Mouse (Mus musculus): ENCODE measurements around the gene Gm7138.
"Not testable (repeated sequence)": the region's sequence is repeated elsewhere in the genome, so short reads cannot be mapped to it uniquely, and the experiment has no call there.

The Gm7138 gene

DNA sequence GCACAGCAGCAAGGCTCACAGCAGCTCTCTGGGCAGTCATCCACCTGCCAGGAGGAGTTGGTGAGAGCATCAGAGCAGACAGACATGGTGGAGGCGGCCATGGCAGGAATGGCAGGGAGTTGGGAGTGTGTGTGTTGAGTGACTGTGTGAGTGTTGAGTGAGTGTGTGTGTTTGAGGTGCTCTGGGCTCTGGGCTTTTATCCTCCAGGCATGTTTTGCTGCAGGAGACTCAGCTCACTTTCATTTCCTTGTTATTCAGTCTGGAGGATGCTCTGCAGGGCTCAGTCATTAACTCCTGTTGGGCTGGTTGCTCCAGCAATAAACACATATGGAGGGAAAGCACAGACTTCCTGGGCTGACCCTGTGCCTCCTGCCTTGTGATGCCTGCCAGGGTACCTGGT, at the start of gene Gm7138:
Gene Gm7138, minus strand, starts transcription at position 101 of the 400 bp plus-strand sequence.
- in situ Hi-C loops (cut with MboI, MseI), result not testable (repeated sequence)

DNA sequence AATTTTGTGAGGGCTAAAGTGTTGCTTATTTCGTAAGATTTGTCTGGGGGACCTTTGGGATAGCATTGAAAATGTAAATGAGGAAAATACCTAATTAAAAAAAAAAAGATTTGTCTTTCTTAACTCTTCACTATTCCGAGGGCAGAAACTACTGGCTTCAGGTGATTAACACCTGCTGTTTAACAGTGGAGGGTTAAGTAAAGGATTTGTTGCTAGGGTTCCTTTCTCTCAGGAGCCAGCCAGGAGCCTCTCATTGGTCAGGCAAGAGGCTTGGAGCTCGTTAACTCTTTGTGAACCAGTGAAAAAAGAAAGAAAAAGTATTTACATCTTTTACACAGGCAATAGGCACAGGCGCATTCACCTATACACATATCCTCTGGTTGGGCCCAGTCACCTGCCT, 42.5 kb upstream of the Gm7138 start:
- in situ Hi-C loops (cut with MboI, MseI), result no loop called here

DNA sequence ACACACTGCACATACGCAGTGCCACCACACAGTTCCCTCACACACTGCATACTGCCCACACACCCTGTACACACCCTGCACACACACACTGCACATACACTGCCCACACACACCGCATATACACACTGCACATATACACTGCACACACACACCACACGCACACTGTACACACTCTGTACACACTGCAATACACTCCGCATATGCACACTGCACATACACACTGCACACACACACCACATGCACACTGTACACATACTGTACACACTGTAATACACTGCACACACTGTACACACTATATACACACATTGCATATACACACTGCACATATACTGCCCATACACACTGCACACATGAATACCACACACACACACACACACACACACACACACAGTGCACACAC, 41.8 kb upstream of the Gm7138 start:
- in situ Hi-C loops (cut with MboI, MseI), result no loop called here

DNA sequence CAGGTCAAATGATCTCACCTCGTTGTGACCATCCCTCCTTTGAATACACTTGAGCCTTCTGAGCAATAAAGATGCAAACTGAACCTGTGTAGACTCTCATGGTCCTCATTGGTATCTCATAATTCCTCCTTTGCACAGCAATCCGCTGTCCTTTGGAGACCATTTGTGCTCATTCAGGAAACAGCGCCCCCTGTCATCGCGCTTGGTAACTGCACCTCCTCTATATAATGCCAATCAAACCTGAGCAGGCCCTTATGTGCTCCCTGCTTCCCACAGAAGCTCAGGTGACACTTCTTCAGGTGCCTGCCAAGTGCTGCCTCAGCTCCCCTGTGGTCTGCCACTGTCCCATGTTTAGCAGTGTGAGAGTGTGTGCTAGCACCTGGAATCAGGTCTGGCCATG, 38.8 kb upstream of the Gm7138 start:
- in situ Hi-C loops (cut with MboI, MseI), result no loop called here

DNA sequence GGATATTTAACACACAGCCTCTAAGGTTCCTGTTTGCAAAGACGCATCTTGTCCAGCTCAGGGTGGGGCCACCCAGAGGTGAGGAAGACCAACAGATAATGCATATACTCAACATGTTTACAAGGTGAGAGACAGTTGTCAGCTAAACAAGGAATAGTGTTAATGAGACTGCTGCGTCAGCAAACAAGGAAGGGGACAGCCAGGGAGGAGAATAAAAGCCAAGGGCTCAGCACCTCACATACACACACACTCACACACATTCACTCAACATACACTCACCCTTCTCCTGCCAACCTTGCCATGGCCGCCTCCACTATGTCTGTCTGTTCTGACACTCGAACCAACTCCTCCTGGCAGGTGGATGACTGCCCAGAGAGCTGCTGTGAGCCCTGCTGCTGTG, 37.6 kb upstream of the Gm7138 start, which contains the start of gene Gm2696:
Gene Gm2696, plus strand, starts transcription at position 301 of the 400 bp plus-strand sequence.
- in situ Hi-C loops (cut with MboI, MseI), result no loop called here

DNA sequence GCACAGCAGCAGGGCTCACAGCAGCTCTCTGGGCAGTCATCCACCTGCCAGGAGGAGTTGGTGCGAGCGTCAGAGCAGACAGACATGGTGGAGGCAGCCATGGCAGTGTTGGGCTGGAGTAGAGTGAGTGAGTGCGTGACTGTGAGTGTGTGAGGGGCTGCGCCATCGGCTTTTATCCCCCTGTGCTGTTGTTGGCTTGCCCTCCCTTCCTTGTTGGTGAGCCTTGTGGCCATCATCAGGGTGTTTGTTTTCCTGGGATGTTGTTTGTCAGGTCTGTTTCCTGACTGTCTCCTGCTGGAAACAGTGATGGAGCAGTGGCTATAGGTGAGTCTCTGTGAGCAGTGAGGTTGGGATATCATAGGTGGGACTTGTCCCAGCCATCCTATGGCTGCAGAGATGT, 35.0 kb upstream of the Gm7138 start, which contains the start of gene Gm9507:
Gene Gm9507, minus strand, starts transcription at position 101 of the 400 bp plus-strand sequence.
- in situ Hi-C loops (cut with MboI, MseI), result no loop called here

DNA sequence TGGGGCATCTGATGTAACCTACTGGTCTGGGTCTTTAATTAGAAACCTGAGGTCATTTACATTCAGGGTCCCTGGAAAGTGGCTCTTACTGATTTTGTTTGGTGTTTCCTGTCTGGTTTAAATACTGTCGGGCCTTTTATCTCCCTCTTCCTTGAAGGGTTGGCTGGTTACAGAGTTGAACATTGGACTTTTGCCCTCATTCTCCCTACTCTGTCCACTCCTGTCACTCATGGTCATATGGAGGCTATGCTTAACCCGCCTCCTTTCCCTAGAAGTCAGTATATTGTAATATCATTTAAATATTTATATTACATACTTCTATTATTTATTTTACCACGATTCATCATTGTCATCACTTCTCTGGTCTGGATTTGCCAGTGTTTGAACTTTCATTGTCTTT, 27.4 kb upstream of the Gm7138 start:
- in situ Hi-C loops (cut with MboI, MseI), result no loop called here

DNA sequence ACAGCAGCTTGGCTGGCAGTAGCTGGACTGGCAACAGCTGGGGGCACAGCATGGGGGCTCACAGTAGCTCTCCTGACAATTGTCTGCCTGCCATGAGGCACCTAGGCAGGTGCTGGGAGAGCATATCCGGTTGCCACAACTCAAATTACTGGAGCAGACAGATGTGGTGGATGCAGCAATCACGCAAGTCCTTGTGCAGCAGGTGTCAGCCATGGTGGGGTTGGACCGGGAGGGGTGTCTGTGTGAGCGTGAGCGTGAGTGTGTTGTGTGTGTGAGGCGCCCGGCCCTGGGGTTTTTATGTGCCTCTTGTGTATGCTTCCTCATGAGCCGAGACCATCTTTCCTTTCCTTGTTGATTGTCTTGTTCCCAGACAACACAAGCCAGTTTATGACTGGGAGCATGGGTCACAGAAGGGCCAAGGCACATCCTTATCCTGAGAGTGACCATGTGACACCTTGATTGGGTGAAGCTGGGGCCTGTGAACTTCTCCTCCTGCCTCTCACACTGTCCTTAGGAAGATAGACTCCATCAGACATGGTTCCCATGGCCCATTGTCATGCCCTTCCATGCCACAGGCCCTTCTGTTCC, 22.3 kb upstream of the Gm7138 start, which contains the start of gene Gm19668:
Gene Gm19668, minus strand, starts transcription at position 213 of the 588 bp plus-strand sequence.
- in situ Hi-C loops (cut with MboI, MseI), result no loop called here

DNA sequence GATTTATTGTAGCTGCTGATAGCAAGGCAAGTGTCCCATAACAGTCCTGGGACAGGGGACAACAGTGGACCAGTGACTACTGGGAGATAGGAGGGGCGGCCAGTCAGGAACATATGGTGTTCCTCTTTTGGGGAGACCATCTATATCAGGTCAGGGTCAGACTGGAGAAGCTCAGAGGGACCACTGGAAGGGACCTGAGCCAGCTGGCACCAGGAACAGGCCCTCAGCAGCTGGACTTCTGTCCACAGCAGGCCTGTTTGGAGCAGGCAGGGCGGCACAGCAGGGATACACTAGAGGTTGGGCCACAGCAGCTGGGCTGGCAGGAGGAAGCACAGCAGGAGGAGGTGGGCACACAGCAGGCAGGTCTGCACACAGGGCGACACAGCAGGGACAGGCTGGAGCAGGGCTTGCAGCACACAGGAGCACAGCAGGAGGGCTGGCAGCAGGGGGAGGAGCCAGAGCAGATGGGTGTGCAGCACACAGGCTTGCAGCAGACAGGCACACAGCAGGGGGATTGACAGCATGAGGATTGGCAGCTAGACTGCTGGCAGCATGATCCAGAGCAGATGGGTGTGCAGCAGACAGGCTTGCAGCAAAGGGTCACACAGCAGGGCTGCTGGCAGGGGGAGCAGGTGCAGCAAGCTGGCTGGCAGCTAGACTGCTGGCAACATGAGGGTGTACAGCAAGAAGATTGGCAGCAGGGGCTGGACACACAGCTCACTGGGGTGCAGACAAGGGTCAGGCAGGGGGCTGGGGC, 21.6 kb upstream of the Gm7138 start:
- in situ Hi-C loops (cut with MboI, MseI), result not testable (repeated sequence)

DNA sequence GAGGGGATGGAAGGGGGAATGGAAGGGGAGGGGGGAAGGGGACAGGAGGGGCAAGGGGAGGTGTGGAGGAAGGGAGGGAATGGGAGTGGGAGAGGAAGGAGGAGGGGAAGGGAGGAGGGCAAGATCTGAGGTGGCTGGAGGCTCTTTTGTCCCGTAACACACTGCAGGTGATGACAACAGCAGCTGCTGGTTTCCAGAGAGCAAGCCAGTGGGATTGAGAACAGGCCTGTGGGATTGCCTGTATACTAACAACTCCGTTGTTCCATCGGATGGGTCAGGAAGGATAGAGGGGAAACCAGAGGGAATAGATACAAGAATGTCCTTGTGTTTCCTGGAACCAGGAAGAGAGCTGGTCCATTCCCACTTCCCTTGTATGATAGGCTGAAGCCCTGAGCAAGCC, 20.9 kb upstream of the Gm7138 start:
- in situ Hi-C loops (cut with MboI, MseI), result no loop called here

DNA sequence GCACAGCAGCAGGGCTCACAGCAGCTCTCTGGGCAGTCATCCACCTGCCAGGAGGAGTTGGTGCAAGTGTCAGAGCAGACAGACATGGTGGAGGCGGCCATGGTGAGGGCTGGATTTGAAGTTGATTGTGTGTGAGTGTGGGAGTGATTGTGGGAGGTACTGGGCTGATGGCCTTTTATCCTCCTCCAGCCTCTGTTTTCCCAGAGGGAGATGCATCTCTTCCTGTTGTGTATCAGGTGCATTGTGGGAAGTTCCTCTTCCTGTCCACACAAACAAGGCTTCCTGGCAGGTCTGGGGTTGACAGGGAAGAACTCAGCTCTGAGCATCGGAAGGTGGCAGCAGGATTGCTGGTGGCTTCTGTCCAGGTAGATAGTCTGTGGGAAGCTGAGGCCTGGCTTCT, 18.2 kb upstream of the Gm7138 start, which contains the start of gene Gm9639:
Gene Gm9639, minus strand, starts transcription at position 101 of the 400 bp plus-strand sequence.
- in situ Hi-C loops (cut with MboI, MseI), result no loop called here

DNA sequence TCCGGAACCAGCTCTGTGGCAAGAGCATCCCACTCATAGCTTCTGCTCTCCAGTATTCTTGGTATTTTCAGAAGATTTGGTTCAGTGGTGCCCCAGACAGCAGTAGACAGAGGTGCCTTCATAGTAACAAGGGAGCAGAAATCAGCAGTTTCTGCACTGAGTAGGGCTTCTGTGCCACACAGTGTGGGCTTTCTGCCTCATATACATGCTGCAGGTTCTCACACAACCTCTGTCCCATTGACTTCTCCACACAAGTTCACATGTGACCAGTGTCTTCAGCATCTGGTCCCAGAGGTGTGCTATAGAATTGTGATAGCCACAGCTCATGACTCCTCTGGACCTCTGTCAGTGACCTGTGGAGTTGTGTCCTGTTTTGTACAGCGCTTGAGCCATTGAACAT, 11.9 kb upstream of the Gm7138 start:
- in situ Hi-C loops (cut with MboI, MseI), result no loop called here

DNA sequence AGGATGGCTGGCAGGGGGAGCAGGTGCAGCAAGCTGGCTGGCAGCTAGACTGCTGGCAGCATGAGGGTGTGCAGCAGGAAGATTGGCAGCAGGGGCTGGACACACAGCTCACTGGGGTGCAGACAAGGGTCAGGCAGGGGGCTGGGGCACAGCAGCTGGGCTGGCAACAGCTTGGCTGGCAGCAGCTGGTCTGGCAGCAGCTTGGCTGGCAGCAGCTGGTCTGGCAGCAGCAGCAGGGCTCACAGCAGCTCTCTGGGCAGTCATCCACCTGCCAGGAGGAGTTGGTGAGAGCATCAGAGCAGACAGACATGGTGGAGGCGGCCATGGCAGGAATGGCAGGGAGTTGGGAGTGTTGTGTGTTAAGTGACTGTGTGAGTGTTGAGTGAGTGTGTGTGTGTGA, 11.1 kb upstream of the Gm7138 start, which contains the start of gene Gm7137:
Gene Gm7137, minus strand, starts transcription at position 325 of the 400 bp plus-strand sequence.
- in situ Hi-C loops (cut with MboI, MseI), result not testable (repeated sequence)

DNA sequence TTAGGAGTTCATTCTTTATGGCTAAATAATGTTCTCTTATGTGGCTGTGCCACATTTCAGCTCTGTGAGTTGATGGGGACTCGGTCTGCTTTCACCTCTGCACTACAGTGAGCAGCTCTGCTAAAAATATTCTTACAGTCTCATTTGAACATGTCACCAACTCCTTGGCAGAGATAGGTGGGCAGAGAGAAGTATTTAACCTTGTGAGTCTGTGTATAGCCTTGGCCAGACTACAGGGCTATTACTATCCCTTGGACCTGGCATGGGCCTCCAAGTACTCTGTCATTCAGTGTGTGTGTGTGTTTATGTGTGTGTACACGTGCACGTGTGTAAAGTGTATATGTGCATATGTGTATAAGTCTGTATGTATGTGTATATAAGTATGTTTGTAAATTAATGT, 6.7 kb upstream of the Gm7138 start:
- in situ Hi-C loops (cut with MboI, MseI), result not testable (repeated sequence)

DNA sequence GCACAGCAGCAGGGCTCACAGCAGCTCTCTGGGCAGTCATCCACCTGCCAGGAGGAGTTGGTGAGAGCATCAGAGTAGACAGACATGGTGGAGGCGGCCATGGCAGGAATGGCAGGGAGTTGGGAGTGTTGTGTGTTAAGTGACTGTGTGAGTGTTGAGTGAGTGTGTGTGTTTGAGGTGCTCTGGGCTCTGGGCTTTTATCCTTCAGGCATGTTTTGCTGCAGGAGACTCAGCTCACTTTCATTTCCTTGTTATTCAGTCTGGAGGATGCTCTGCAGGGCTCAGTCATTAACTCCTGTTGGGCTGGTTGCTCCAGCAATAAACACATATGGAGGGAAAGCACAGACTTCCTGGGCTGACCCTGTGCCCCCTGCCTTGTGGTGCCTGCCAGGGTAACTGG, 5.7 kb upstream of the Gm7138 start, which contains the start of gene Gm3250:
Gene Gm3250, minus strand, starts transcription at position 101 of the 400 bp plus-strand sequence.
- in situ Hi-C loops (cut with MboI, MseI), result not testable (repeated sequence)

DNA sequence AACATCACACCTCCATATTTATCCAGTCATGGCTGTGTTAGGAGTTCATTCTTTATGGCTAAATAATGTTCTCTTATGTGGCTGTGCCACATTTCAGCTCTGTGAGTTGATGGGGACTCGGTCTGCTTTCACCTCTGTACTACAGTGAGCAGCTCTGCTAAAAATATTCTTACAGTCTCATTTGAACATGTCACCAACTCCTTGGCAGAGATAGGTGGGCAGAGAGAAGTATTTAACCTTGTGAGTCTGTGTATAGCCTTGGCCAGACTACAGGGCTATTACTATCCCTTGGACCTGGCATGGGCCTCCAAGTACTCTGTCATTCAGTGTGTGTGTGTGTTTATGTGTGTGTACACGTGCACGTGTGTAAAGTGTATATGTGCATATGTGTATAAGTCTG, 4.6 kb downstream of the Gm7138 start:
- in situ Hi-C loops (cut with MboI, MseI), result not testable (repeated sequence)

DNA sequence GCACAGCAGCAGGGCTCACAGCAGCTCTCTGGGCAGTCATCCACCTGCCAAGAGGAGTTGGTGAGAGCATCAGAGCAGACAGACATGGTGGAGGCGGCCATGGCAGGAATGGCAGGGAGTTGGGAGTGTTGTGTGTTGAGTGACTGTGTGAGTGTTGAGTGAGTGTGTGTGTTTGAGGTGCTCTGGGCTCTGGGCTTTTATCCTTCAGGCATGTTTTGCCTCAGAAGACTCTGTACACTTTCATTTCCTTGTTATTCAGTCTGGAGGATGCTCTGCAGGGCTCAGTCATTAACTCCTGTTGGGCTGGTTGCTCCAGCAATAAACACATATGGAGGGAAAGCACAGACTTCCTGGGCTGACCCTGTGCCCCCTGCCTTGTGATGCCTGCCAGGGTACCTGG, 5.5 kb downstream of the Gm7138 start, which contains the start of gene Gm3238:
Gene Gm3238, minus strand, starts transcription at position 101 of the 400 bp plus-strand sequence.
- in situ Hi-C loops (cut with MboI, MseI), result not testable (repeated sequence)

DNA sequence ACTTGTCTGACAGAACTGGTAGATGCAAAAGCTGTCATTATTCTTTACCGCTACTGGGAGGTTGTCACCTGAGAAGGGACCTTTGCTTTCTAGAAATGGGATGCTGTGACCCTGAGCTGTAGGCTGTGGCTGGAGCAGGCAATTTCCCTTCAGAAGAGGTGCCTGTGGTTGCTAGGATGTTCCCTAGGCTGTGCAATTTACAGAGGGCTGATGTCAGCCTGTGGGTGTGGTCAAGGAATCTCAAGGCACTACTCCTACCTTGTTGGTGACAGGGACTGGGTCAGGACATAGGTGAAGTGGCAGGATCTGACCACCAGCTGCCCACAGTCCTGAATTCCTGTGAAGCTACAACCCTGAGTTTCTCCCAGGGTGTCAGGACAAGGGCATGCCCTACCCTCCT, 7.0 kb downstream of the Gm7138 start:
- in situ Hi-C loops (cut with MboI, MseI), result no loop called here

DNA sequence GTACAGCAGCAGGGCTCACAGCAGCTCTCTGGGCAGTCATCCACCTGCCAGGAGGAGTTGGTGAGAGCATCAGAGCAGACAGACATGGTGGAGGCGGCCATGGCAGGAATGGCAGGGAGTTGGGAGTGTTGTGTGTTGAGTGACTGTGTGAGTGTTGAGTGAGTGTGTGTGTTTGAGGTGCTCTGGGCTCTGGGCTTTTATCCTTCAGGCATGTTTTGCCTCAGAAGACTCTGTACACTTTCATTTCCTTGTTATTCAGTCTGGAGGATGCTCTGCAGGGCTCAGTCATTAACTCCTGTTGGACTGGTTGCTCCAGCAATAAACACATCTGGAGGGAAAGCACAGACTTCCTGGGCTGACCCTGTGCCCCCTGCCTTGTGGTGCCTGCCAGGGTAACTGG, 17.2 kb downstream of the Gm7138 start, which contains the start of gene Gm3233:
Gene Gm3233, minus strand, starts transcription at position 101 of the 400 bp plus-strand sequence.
- in situ Hi-C loops (cut with MboI, MseI), result loop anchor here (10.0 kb wide), 1 partner anchor 1955 kb away; no protein-coding TSS in a partner anchor

DNA sequence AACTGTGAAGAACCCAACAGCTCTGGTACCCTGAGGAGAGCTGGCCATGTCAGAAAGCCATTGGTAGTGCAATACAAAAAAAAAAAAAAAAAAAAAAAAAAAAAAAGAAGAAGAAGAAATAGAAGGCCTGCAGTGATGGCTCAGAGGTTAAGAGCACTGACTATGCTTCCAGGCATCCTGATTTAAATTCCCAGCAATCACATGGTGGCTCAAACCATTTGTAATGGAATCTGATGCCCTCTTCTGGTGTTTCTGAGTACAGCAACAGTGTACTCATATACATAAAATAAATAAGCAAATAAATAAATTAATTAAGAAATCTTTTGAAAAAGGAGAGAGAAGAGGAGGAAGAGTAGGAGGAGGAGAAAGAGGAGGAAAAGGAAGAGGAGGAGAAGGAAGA, 23.3 kb downstream of the Gm7138 start:
- in situ Hi-C loops (cut with MboI, MseI), result loop anchor here (10.0 kb wide), 1 partner anchor 1949 kb away; no protein-coding TSS in a partner anchor

DNA sequence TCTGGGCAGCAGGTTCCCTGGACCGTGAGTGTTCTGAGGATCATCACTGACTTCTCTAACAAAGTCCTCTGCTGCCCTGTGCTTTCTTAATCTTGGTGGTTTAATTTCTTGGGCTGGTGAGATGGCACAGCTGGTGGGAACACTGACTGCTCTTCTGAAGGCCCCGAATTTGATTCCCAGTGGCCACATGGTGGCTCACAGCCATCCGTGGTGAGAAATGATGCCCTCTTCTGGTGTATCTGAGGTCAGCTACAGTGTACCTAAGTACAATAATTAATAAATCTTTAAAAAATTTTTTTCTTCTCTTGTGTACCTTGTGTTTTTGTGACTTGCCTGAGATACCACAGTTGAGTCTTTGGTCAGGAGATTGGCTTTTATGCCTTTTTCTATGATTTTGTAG, 24.4 kb downstream of the Gm7138 start:
- in situ Hi-C loops (cut with MboI, MseI), result loop anchor here (10.0 kb wide), 1 partner anchor 1948 kb away; no protein-coding TSS in a partner anchor

DNA sequence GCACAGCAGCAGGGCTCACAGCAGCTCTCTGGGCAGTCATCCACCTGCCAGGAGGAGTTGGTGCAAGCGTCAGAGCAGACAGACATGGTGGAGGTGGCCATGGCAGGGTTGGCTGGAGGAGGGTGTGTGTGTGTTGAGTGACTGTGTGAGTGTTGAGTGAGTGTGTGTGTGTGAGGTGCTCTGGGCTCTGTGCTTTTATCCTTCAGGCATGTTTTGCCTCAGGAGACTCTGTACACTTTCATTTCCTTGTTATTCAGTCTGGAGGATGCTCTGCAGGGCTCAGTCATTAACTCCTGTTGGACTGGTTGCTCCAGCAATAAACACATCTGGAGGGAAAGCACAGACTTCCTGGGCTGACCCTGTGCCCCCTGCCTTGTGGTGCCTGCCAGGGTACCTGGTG, 25.5 kb downstream of the Gm7138 start, which contains the start of gene Gm9736:
Gene Gm9736, minus strand, starts transcription at position 101 of the 400 bp plus-strand sequence.
- in situ Hi-C loops (cut with MboI, MseI), result loop anchor here (10.0 kb wide), 1 partner anchor 1946 kb away; no protein-coding TSS in a partner anchor
